Mouse (Mus musculus) forebrain, embryonic 10.5 days (tissue): ENCODE results near the gene Nphs1. TPM values are rescaled to one million over a fixed set of nuclear protein-coding genes. Genes with fewer than 3 reads are reported as not detected.

Experiments
- polyA plus RNA-seq: library from polyadenylated mRNA; unstranded; fragments of >200 nt; fragmentation: Nextera tagmentation; extraction: Ambion mirVana; gene quantifications from 2 replicates; pipeline ENCODE4 v1.2.1, GENCODE M21; 2016

The Nphs1 gene
- polyA plus RNA-seq, 1 experiment from 2014 or later = not detected

Other genes starting within 250 kb of the Nphs1 start
- 163 and 169 TPM in 2 replicates for gene Polr2i, start 226.4 kb upstream of the Nphs1 start, polyA plus RNA-seq
- 248 and 257 TPM in 2 replicates for gene Tbcb, start 226.0 kb upstream of the Nphs1 start, polyA plus RNA-seq
- not detected in 2 replicates for gene Ovol3, start 222.6 kb upstream of the Nphs1 start, polyA plus RNA-seq
- gene Thap8, start 178.2 kb upstream of the Nphs1 start, polyA plus RNA-seq = 0.38 and 0.48 TPM in 2 replicates
- 18.7 and 20.3 TPM in 2 replicates for gene Wdr62, start 177.9 kb upstream of the Nphs1 start, polyA plus RNA-seq
- 52.8 and 53.1 TPM in 2 replicates for gene Clip3, start 166.6 kb upstream of the Nphs1 start, polyA plus RNA-seq
- 82.3 and 90.2 TPM in 2 replicates for gene Alkbh6, start 149.6 kb upstream of the Nphs1 start, polyA plus RNA-seq
- gene Syne4, start 143.5 kb upstream of the Nphs1 start, polyA plus RNA-seq = 29.8 and 32.8 TPM in 2 replicates
- gene E130208F15Rik, start 136.6 kb upstream of the Nphs1 start, polyA plus RNA-seq = 3.0 and 3.2 TPM in 2 replicates
- gene Sdhaf1, start 134.4 kb upstream of the Nphs1 start, polyA plus RNA-seq = 17.3 and 19.5 TPM in 2 replicates
- gene Lrfn3, start 95.5 kb upstream of the Nphs1 start, polyA plus RNA-seq = 5.3 and 5.6 TPM in 2 replicates
- gene Tyrobp, start 44.6 kb upstream of the Nphs1 start, polyA plus RNA-seq = 10.4 and 12.1 TPM in 2 replicates
- 0.38 TPM in 1 of 2 replicates, not detected in the other for gene Hcst, start 38.5 kb upstream of the Nphs1 start, polyA plus RNA-seq
- gene Nfkbid, start 36.6 kb upstream of the Nphs1 start, polyA plus RNA-seq = 1.3 and 1.5 TPM in 2 replicates
- 25.4 and 33.7 TPM in 2 replicates for gene Aplp1, start 12.8 kb upstream of the Nphs1 start, polyA plus RNA-seq
- 0.29 and 0.52 TPM in 2 replicates for gene Kirrel2, start 625 bp upstream of the Nphs1 start, polyA plus RNA-seq
- not detected in 2 replicates for gene Prodh2, start 35.3 kb downstream of the Nphs1 start, polyA plus RNA-seq
- gene Arhgap33, start 76.7 kb downstream of the Nphs1 start, polyA plus RNA-seq = 29.7 and 31.9 TPM in 2 replicates
- 4.3 and 4.6 TPM in 2 replicates for gene Hspb6, start 93.9 kb downstream of the Nphs1 start, polyA plus RNA-seq
- gene Proser3, start 94.0 kb downstream of the Nphs1 start, polyA plus RNA-seq = 15.2 and 16.1 TPM in 2 replicates
- 40.7 and 44.2 TPM in 2 replicates for gene Lin37, start 101.5 kb downstream of the Nphs1 start, polyA plus RNA-seq
- 96.1 and 96.7 TPM in 2 replicates for gene U2af1l4, start 105.0 kb downstream of the Nphs1 start, polyA plus RNA-seq
- gene Gm49396, start 105.0 kb downstream of the Nphs1 start, polyA plus RNA-seq = 16.1 and 16.3 TPM in 2 replicates
- gene Psenen, start 105.3 kb downstream of the Nphs1 start, polyA plus RNA-seq = 124 and 126 TPM in 2 replicates
- 5.9 and 7.1 TPM in 2 replicates for gene Igflr1, start 107.1 kb downstream of the Nphs1 start, polyA plus RNA-seq
- 10.1 and 10.4 TPM in 2 replicates for gene Kmt2b, start 130.4 kb downstream of the Nphs1 start, polyA plus RNA-seq
- gene Zbtb32, start 140.6 kb downstream of the Nphs1 start, polyA plus RNA-seq = 0.09 and 0.20 TPM in 2 replicates
- gene Upk1a, start 154.5 kb downstream of the Nphs1 start, polyA plus RNA-seq = 0.68 and 0.71 TPM in 2 replicates
- gene Cox6b1, start 167.8 kb downstream of the Nphs1 start, polyA plus RNA-seq = 762 and 774 TPM in 2 replicates
- gene Etv2, start 177.5 kb downstream of the Nphs1 start, polyA plus RNA-seq = 0.30 TPM in 1 of 2 replicates, not detected in the other
- 119 and 129 TPM in 2 replicates for gene Rbm42, start 192.0 kb downstream of the Nphs1 start, polyA plus RNA-seq
- gene Haus5, start 206.7 kb downstream of the Nphs1 start, polyA plus RNA-seq = 90.2 and 91.9 TPM in 2 replicates
- gene Pmis2, start 213.3 kb downstream of the Nphs1 start, polyA plus RNA-seq = not detected in 2 replicates
- gene 2200002J24Rik, start 240.6 kb downstream of the Nphs1 start, polyA plus RNA-seq = not detected in 2 replicates